Mouse (Mus musculus) thymus, postnatal 25 days (tissue): ENCODE measurements around the gene Eef1akmt2.
A peak's percentile ranks its signal among the peaks of the same experiment; 100 is the strongest.

ENCODE experiments used
- DNase-seq: peaks from one replicate; pipeline ENCODE4 v3.0.0; 2022

Eef1akmt2 gene

DNA sequence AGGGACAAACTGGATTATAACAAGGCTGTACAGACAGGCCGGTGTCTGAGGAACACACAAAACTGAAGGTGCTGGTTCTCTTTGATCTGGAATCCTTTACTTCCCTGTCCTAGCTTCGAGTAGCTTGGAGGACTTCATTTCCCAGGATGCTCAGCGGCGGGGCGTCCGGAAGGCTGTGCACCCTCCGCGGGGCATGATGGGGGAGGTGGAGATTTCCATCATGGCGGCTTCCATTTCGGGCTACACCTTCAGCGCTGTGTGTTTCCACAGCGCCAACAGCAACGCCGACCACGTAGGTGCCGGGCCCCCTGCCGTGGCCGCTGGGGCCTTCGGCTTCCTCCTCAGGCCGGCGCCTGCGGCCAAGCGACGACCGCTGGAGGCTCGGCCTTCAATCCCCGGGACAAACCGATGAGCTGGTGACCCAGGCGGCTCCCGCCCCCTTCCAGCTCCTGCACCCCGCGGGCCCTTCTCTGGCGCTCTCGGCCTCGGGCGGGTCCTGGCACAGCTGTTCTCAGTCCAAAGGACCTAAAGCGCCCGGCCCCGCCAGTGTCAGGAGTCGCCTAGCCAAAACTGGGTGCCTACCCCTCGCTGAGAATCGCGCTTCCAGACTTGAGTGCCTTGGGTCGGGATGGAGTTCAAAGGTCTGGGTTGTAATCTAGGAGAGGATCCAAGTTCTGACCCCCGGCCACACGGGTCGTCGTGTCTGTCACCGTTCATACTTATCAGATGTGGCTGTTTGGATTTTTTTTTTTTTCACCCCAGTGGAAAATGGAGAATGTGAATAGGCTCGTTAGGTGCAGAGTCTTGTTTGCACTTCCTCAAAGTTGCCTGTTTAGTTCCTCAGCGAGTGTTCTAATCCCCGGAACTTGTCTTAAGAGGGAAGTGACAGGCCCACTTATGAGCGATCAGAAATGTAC is 6.8 kb upstream of the Eef1akmt2 start, which contains the start of gene Abraxas2:
Gene Abraxas2 (plus strand): TSS at position 184 of the 917 bp plus-strand sequence.
- DNase-seq, result peak; percentile 91

DNA sequence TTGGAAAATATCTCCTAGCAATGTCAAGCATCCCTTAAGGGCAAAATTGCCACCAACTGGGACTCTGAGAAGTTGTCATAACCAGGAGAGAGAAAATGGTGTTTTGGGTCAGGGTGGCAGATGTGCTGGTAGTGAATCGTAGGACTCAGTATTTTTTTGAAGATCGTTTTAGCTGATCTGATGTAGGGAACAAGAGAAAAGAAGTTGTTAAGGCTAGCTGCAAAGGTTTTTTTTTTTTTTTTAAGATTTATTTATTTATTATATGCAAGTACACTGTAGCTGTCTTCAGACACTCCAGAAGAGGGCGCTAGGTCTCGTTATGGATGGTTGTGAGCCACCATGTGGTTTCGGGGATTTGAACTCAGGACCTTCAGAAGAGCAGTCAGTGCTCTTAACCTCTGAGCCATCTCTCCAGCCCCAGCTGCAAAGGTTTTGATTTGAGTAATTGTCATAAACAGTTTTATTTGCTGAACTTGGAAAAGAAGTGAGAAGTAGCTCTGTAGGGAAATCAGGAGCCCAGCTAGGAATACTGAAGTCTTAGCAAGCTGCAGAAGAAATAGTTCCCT is 5.7 kb upstream of the Eef1akmt2 start:
- no peak for DNase-seq

DNA sequence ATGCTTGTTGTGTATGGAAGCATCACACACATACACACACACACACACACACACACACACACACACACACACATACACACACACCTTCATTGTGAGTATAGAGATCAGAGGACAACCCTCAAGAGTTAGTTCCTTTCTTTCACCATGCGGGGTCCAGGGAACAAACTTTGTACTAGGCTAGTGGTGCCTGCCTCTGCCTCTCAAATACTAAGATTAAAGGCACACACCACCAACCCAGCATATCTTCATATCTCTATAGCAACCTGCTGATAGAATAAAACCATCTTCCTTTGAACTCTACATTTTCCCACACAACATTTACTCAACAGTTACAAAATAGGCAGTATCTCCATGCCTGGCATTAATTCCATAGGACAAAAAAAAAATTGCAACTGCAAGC is 3.6 kb upstream of the Eef1akmt2 start:
- DNase-seq, result no peak

DNA sequence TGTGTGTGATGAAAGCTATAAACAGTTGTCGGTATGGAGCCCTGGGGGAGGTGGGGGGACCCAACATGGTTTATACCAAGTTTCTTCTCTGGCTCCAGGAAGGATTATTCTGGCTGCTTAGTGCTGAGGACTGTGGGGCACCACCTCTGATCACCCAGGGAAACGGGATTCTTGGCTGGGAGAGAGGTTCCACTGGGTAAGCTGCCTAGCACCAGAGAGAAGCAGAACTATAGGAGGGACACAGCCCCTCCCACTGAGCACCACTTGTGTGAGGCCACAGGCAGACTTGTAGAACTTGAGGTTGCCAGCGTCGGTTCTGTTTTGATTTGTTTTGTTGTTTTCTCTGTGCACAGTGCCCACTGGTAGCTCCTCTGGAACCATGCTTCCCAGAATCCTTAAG is 1.5 kb upstream of the Eef1akmt2 start:
- no peak for DNase-seq

DNA sequence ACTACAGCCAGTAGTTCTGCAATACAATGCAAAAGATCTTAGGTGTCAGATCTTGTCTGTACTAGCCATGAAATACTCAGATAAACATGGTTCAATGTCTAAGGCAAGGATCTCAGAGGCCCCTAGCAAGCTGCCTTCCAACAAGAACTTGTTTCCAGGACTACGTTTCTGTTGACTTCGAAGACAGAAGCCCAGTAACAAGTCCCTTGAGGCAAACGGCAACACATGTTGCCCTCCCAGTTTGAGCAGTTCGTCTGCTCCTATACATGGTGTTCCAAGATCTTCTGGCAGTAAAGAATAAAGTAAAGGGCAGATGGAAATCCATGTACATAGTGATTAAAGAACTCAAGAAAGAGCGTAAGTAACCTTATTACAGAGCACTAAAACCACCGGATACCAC is 888 bp upstream of the Eef1akmt2 start:
- DNase-seq, result no peak

DNA sequence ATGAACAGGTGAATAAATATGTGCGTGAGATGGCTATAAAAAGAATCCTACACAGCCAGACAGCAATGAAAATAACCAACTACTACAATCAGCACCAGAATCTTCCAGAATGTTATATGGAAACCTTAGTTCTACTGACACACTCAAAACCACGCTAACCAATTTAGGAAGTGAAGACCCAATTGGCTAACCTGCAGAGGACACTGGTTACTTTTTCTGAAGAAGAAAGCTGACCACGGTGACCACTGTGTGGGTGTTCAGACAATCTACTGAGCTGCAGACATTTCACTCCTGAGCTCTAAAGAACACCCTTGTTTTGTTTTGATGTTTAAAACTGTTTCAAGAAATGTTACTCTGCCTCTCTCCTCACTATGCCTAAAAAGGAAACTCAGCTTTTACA is 9.3 kb downstream of the Eef1akmt2 start:
- no peak for DNase-seq

DNA sequence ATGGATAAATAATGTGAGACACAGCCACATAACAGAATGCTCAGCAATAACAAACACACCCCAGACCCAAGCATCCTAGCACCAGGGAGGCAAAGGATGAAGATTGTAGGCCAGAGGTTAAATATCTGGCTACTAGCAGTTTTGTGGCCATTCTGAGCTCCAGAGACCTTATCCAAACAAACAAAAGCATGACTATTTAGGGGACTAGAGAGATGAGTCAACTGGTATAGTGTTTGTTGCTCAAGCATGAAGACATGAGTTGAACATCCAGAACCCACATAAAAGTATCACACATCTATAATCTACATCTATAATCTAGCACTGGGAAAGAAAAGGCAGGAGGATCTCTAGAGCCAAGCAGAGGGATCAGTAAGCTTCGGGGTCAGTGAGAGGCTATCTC is 10.0 kb downstream of the Eef1akmt2 start:
- DNase-seq, result no peak

DNA sequence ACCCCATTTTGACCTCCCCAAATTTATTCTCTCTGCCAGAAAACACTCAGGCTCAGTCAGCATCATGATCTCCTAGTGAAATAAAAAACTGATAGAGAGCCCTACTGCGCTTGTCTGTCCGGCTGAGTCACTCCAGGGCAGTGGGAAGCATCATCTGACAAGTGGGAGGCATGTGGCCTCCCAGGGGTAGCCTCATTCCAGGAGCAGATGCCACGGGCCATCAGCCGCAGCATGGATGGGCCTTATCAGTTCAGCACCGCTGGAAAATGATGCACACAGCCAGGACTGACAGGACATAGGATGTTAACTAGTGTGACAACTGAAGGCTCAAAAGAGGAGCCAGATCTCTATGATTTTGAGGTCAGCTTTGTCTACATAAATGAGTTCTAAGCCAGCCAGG is 11.2 kb downstream of the Eef1akmt2 start:
- no peak for DNase-seq

DNA sequence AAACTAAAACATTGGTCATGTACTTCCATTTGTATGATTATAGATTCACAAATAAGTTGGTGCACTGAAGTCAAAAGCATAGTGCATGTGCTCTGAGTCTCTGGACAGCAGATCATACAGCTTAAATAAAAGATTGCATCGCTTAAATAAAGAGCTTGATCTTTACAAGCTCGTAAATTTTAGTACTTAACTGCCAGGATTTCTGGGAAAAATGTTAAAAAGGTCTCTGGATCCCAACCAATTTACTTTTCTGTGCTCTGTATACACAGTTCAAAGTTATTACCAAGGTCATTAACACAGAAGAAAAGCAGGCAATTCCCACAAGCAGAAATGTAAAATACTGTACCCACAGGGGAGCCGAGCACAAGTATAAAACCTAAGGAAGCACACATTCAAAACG is 21.5 kb downstream of the Eef1akmt2 start:
- no peak for DNase-seq

DNA sequence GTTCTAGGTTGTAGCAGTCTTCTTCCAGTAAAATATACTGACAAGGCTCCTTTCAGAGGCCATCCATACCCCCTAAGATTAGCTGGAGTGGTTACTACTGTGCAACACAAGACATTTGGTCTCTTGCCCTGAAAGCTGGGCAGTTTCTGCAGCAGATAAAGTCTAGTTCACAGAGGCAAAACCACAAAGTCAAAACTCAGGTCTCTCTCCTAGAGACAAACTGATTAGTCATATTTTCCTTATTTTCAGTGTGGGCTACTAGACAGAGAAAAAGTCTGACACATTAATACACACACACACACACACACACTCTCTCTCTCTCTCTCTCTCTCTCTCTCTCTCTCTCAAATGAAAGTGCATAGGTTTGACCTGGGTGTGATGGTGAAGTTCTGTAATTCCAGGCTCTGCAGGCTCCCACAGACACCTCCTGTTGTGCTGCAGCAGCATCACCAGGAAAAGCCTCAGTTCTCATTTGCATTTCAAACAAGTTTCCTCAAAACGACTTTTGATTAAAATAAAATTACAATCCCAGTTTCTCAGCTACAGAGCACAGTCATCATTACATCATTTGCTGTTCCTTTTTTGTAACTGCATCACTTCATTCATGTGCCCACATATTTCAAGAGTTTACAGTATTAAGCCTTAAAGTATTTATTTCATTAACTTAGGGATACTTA is 28.0 kb downstream of the Eef1akmt2 start:
- no peak for DNase-seq

DNA sequence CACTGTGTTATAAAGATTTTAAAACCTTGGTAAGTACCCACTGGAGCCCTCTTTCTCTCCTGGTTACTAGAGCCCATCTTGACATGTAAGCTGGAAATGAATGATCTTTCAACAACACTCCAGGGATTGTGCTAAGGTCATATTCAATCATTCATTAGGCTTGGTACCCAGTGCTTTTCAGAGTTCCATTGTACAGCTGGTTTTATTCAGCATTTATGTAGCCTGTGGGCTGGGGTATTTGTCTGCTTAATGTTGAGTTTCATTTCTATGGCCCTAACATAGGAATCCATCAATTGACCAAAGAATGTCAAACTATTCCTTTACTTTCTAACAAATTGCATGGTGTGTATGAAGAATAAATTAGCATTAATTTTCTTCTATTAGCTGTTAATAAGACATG is 28.6 kb downstream of the Eef1akmt2 start:
- DNase-seq, result no peak

DNA sequence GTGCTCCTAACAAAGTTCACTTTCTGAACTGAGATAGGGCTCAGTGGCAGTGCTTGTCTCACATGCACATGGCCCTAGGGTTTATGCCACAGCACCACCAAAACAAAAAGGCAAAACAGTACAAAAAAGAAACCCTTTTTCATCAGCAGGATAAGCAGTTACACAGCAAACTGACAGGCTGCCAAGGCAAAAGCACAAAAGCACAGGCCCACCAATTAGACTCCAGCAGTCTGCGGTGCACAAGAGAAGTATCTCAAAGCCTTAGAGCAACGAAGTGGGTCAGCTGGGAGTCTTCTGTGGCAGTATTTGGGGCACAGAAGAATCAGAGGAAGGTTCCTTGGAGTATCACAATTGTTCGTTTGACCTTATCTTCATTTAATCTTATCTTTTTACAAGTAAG is 31.8 kb downstream of the Eef1akmt2 start:
- no peak for DNase-seq

DNA sequence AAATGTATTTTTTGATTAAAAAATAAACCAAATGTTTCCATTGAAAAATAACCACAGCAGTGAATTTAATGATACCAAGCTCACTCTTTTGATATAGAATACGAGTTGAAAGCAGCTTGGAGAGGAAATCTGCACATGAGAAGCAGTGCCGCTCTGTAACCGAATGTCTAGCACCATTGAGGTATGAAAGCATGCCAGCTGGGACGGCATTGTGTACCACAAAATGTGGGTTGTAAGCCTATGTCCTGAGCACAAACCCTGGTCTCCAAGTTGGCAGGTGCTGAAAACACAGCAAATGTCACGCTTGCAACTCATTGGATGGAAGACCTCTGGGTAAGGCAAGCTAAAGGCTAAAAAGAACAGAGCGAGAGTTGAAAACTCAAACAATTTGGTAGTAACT is 35.4 kb downstream of the Eef1akmt2 start:
- no peak for DNase-seq

DNA sequence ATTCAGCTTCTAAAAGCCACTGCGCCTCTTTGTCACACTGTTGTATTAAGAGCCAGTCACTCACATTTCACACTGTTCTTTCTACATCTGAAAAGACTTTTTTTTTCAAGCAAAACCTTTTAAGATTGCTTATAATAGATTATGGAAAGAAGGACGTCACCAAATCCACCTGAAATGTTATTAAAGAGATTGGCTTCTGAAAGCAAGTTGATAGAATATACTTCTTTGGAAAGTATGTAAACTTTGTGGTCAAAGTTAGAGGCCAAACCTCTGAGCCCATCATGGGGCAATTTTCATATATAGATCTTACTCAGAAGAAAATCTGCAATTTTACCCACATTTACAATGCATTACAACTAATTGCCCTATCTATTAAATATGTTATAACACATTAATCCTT is 35.9 kb downstream of the Eef1akmt2 start:
- DNase-seq, result no peak

DNA sequence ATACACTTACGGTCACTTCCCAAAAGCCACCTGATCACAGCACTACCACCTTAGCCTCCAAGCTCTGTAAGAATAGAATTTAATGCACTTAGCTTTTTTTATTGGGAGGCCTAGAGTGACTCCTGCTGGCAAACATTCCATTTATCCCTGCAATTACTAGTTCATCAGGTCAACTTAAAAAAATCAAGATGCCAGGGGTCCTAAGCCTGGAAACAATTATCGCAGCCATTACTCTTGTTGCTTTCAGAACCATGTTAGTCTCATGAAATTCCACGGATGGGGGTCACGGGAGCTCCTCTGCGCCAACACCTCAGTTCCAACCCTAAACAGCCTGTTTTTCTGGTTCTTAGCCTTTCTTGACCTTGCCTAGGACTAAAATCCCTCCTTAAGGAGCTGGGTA is 37.4 kb downstream of the Eef1akmt2 start:
- DNase-seq, result no peak

DNA sequence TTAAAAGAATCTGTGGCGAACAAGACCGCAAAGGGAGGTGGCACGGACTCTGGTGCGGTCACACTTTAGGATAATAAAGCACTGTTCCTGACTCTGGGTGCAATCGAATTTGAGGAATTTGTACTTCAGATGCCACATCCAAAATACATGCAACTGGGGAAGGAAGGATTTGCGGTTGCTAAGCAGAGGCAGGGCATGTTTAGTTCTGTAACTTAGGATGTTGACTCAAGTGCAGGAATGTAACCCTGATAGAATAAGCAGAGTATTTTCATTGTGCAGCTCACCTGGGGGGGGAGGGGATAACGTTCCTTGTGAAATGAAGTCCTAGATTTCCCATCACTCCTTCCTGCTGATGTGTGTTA is 38.4 kb downstream of the Eef1akmt2 start:
- no peak for DNase-seq

DNA sequence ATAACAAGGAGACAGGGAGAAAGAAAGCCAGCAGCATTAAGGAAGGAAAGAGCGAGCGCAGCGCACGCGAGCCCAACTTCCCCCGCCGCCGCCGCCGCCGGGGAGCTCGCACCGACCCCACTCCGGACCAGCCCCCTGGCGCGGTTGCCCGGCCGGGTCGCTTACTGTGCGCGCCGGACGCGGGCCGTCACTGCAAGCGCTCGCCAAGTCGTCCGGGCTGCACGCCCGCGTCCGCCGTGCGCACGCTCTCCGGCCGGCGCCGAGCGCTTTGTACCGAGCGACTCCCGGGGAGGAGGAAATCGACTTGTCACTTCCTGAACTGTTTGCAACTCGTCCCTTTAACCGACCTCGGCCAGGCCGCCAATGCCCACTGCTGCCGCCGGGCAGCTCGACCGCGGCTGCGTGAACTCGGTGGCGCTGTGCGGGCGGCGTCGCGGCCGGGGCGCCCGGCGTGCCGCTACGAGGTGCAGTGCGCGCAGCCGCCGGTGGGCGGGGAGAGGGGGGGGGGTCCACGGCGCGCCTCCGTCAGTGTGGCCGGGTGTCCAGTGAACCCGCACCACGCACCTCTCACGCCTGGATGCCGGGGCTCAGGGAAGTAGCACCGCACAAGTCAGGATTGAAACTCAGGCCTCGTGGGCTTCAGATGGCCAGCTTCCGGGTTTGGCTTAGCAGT is 38.9 kb downstream of the Eef1akmt2 start, which contains the start of gene Fam53b:
Gene Fam53b (minus strand): TSS at position 471 of the 673 bp plus-strand sequence.
- DNase-seq, result peak; percentile 68

DNA sequence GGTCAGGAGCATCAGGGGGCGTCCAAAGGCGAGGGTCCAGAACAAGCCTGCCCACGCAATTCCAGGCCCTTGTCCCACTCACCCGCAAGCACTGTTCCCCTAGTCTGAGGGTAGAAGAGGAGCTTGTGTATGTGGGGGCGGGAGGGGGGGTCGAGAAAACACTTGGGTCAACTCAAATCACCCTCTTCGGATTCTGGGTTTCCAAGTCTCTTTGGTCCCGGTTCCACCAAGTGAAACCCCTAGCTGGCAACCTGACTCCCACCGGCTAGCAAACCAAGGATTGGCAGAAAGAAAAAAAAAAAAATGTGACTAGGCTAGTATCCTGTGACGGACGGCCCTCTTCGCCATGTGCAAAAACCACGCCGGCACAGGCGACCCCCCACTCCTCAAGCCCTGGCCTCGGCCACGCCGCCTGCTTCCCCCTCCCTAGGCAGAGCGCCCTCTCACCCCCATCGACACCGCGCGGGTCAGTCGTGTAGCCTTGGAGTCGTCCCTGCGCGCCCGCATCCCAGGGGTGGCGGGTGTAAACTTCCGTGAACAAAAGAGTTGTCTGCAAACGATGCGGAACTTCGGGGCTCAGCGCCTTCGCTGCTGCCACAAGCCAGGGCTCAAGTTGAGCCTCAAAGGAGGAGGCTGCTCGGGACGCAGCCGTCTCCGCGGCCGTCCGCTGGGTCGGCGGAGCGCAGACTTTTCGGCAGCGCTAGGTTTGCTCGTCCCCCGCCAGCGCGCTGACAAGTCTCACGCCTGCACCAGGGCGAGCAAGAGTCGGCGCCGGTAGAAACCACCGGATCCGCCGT is 39.7 kb downstream of the Eef1akmt2 start:
- peak; percentile 76 for DNase-seq

DNA sequence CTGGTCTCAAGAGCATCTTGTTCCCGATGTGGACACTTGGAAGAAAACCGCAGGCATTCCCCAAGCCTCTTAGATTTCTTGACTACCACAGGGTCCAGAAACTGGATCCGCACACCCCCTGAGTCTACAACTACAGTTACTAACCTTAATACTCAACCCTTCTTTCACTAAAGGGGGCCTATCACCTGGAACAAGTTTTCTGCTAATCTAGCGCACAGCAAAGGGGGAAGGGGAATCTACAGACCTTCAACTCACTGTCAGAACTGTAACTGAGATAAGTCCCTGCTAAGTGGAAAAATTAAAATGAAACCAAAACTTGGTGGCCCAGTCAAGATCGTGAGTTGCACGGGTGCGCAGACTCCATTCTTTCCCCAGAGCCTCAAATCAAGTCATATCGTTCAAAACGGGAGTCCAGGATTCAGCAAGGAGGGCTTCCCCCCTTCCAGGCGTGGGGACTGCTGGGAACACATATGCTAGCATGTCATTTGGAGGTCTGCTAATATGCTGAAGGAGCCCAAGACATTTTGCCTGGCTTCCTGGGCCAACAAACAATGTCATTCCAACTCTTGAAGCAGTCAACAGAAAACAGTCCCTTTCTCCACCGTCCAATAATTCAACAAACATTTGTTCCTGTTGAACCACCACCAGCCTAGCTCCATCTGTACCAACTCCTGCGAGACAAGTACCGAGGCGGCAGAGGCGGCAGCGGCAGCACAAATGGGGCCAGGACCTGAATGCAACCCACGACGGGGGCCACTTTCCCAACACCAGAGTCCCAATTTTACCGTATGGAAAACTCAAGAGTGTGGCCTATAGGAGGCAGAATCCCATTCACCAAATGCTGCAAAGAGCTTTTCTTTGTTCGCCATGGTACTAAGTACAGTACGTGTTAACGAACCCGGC is 40.5 kb downstream of the Eef1akmt2 start:
- peak; percentile 59 for DNase-seq

DNA sequence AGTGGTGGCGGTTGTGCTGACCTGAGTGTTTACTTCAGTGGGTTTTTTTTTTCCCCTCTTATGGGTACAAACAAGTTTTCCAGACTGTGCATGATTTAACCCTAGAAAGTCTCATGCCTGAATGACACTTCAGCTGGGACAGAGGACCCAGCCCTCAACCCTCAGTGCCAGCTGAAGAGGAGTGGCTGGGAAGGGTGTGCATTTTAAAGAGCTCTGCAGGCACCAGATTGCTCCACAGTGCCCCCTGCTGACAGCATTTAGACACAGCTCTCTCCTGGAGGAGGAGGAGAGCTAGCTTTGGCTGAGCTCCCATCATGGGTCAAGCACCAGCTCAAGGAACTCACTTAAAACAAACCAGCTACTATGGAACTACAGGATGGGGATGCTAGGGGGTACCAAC is 41.6 kb downstream of the Eef1akmt2 start:
- DNase-seq, result peak; percentile 94

DNA sequence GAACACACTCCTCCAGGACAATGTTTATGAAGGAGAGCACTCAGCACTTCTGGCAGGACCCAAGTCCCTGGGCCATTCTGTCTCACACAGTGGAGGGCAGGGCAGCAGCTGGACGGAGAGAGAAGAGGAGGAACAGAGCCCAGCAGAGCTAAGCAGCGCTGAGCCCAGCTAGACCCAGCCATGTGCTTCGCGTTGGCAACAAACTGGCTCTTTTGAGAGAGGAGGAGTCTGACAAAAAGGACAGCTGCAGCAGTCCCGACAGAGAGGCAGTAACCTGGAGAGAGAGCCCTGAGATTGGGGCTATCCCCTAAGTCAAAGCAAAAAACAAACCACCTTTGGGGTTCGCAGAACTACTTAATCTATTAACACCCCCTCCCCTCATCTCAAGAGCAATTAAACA is 42.1 kb downstream of the Eef1akmt2 start:
- DNase-seq, result peak; percentile 30
